Mouse (Mus musculus) adrenal gland, adult 2 months (tissue): Measurements from ENCODE around the gene Cyb5r3. TPM values are rescaled to one million over a fixed set of nuclear protein-coding genes. Genes with fewer than 3 reads are reported as not detected.
A peak's percentile ranks its signal among the peaks of the same experiment; 100 is the strongest.

Experiments used
- DNase-seq: peaks from one replicate; pipeline ENCODE4 v3.0.0; 2021
- long read RNA-seq: library from polyadenylated mRNA; stranded (forward); transcript quantifications from one replicate; pipeline ENCODE4 v2.0.0, GENCODE M21; 2021
- polyA plus RNA-seq: library from polyadenylated mRNA; depleted of rRNA; stranded (reverse); fragments of >200 nt; gene quantifications from 2 replicates; pipeline ENCODE4 v1.2.3, GENCODE M21; 2012; rRNA removed
- total RNA-seq, 2 experiments: library from RNA; stranded (reverse); gene quantifications; 2 replicates each; pipeline ENCODE4 v1.2.3; 2021

Gene Cyb5r3
- total RNA-seq (100 to 1,000 TPM; 310 to 426 TPM), polyA plus RNA-seq (461 and 645 TPM in 2 replicates)
- long read RNA-seq, transcript Cyb5r3-201 (9 exons, 2,422 nt): major isoform, 407 of 438 reads
- long read RNA-seq, transcript Cyb5r3-203 (9 exons, 1,982 nt): minor isoform, 6 of 438 reads
- long read RNA-seq, partial matches to known transcripts: 7 of 438 reads
- long read RNA-seq, other reads (novel, unspliced or antisense): 18 of 438 reads

DNA sequence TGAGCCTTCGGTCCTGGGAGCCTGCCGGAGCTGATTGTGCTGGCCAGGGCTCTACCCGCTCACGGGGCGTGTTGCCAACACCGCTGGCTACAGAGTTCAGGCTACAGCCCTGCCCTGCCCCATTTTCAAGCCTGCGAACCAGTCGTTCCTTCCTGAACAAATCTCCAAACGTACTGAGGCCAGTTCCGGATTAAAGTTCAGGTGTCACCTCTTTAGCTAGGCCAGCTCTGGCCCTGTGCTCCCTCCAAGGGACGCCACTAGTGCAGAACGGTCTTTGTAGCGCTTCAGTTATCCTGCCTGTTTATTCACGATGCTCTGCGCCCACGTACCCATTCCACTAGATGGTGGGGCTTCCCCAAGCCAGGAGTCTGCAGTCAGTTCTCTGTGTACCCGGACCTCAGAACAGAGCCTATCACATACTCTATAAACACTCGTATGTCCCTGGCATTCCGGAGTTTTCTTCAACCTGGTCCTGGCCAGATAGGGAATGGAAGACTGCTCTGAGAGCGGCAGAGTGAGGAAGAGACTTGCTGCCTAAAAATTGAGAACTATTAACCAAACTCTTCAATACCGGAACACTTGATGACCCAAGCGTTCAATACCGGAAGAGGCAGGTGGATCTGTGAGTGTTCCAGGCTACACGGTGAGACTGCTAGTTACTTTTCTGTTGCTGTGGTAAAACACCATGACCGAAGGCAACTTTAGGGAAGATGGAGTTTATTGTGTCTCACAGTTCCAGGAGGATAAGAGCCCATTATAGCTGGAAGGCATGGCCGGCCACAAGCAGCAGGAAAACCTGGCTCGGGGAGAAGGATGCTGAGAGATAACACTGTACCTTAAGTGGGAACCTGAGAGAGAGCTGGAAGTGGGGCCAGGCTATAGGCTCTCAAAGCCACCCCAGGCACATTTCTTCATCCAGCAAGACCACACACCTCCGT is at the start of gene Cyb5r3:
TSS of gene Cyb5r3 (minus strand) at position 101 of the 938 bp plus-strand sequence.
- DNase-seq: no peak

DNA sequence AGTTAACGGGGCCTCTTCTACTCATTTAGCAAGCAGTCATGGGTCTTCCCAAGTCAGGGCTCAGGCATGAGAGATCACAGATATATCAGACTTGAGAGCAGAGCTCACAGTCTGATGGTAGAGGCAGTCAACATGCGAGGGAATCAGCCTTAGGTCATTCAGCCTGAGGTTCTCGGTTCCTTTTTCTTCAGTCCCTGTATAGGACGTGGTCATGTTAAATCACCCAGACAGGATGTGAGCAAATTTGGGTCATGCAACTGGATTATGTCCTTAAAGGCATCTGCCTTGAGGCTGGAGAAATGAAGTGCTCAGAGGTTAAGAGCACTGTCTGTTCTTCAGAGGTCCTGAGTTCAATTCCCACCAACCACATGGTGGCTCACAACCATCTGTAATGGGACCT is 49.3 kb upstream of the Cyb5r3 start:
- no peak for DNase-seq

DNA sequence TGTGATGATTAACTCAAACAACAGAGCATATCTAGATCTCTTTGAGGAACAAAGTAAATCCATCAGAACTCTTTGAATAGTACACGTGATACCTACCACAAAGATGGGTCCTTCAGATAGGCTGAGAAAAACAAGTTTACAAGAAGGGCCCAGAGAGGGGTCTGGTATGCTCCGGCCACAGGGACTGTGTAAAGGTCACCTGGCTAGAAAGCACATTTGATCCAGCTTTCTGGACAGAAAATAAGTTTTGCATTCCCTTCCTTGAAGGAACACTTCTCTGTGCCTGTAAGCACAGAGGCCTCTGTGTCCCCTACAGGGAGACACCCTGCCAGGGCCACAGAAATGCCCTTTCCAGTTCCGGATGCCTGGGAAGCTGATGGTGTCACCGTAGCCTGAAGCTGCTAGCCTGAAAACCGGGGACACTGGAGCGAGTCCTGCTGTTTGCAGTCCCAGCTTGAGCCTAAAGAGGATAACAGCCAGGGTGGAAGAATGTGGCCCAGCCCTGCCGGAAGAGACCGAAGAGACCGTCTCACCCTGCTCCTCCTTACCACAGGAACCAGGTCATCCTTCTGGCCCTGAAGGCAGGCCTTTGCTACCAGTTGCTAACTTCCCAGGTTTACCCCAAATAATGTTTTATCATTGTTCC is 48.1 kb upstream of the Cyb5r3 start:
- no peak for DNase-seq

DNA sequence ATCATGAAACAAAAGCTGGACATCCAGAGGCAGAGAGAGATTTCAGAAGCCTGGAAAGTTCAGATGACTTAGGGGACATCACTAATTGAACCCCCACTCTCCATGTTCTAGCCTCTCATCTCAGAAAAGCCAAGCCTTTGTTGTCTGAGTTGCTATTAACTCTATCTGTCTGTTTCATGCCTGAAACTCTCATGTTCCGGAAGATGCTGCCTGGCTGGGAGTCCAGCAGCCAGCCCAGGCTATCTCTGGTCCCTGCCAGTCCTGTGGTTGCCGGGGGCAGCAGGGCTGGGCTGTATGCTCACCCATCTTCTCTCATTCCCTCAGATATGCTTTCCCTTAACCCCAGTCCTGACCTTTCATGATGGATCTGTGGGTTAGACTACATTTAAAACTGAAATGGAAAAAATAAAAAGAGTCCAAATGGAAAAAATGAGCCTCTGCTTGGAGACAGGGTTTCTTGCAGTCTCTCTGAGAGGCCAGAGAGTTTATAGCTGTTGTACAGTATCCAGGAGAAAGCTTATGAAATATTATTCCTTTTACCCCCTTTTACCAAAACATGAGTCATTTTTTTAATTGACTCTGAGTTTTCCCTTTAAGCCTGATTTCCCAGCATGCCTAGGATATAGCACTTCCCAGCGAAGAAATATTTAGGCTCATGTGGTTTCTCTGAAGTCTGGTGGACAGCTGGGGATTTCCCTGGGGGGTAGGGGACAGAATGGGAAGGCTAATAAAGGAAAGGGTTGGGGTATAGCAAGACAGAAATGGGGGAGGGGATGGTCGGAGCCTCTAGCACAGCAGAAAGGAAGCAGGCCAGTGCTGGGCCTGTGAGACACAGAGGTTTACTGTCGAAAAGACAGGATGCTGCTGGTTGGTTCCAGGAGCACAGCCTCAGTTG is 43.2 kb upstream of the Cyb5r3 start:
- no peak for DNase-seq

DNA sequence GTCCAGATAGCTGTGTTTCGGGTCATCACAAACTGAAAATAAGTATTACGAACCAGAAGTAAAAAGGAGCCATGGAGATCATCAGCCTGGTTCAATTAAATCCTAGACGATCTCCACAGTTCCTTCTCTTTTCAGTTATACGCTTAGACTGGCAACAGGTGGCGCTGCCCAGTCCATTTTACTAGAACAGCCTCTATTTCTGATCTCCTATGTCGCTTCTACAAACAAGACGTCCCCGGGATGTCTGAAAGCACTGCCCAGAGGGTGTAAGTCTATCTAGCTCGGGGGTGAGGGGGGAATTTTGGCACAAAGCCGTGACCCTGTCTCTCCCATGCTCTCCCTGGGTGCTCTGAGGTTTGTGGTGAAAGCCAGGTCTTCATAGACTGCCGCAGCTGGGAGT is 37.8 kb upstream of the Cyb5r3 start:
- peak; percentile 72 for DNase-seq

DNA sequence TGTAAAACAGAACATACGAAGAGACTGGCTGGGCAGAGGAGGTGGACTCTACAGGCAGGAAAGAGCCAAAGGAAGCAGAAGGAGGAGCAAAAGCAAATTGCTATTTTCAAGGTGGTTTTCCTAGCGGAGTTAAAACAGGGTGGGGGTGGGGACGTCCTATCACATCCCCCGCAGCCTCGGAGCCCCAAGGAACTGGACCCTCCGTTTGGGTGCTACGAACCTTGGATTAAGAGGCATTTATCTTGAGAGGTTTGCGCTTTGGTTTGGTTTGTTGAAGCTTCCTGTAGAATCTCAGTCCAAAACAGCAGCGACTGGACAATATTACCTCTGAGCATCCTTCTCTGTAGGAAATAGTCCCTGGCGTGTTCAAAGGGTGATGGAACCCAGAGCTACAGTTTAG is 37.3 kb upstream of the Cyb5r3 start:
- DNase-seq: no peak

DNA sequence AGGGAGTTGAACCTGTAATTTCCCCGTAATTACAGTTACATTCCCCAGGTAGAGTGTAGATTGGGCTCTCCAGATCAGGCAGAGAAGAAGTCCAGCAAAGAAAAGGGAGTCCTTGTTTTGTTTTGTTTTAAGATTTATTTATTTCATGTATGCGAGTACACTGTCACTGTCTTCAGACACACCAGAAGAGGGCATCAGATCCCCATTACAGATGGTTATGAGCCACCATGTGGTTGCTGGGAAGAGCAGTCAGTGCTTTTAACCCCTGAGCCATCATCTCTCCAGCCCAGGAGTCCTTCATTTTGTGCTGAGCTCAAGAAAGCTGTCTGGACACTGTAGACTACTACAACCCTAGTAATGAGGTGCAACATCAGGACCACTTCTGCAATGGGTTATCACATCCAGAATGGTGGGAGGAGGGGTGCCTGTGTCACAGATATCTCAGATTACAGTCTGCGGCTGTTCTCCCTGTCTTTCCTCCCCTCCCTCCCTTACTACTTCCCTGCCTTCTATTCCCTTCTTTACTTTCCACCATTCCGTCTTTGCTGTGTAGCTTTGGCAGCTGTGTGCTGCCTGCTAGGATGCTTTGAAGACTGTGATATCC is 36.8 kb upstream of the Cyb5r3 start:
- DNase-seq: no peak

DNA sequence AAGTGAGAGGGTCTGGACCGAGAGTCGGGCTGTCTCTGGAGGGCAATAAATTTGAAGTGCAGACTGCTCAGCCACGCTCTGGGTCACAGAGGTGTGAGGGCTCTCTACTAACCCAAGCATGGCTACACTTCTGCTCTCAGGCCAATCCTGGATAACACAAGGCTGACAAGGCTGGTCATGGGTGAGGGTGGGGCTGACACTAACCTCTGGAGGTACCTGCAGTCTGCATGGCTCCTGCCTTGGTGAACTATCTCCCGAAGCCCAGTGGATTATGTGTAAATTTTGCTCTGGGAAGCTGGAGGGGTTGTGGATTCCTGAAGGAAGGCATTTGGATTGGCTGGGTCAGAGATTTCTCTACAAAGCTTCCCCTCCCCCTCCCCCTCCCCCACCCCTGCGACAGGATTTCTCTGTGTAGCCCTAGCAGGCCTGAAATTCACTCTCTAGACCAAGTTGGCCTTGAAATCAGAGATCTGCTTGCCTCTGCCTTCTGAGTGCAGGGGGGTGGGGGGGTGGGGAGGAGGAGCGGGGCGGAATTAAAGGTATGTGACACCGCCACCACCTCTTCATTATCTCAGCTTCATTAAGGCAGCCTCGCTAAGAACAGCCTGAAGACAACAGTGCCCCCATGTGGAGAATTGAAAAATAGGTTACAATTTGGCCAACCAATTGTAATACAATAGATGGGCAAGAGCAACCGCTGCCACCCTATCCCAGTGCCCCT is 32.5 kb upstream of the Cyb5r3 start:
- peak; percentile 63 for DNase-seq

DNA sequence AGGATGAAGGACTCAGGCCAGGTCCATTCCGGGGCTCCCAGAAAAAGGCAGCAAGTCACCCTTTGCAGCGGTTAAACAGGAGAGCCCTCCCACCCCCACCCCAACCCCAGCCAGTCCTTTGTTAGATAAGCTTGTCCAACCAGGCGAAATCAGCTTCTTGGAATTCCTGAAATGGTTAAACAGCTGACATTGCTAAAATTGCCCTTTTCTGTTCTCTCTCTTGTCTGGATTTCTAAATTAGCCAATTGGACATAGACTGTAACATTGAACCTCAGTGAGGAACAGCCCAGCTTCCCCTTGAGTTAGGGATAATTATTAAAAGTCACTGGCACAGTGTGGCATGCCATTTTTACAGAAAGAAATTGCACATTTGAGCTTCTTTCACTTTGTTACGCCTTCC is 30.0 kb upstream of the Cyb5r3 start:
- no peak for DNase-seq

DNA sequence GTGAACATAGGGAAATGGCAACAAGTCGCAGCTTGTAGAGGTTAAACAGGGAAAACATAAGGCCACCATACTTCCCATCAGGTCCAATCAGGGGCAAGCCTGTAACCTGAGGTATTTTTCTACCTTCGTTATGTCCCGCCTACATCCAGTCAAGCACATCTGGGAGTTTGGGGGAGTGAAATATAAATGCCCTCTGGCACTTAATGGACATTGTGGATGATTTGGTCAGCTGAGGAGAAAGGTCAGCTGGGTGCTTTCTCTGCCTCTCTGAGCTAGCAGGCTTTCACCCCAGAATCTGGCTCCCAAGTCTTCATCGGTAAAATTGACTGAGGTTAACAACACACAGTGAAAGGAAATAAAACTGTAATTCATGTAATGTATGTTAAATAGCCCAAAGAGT is 21.0 kb upstream of the Cyb5r3 start:
- DNase-seq: no peak

DNA sequence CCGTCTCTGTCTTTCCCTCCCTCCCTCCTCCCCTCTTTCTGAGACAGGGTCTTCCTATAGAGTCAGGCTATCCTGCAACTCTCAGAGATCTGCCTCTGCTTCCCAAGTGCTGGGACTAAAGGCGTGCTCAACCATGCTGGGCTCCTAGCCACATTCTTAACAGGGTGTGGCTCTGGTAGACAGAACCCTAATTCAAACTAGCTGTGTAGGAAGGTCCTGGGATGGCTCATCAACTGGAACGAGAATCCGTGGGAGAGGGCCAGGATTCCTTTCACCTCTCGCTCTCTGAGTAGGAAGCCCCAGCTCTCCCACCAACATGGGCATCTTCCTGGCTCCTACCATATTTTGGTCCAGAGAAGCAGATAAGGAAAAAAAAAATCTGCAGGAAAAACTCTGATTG is 10.0 kb upstream of the Cyb5r3 start:
- DNase-seq: no peak

DNA sequence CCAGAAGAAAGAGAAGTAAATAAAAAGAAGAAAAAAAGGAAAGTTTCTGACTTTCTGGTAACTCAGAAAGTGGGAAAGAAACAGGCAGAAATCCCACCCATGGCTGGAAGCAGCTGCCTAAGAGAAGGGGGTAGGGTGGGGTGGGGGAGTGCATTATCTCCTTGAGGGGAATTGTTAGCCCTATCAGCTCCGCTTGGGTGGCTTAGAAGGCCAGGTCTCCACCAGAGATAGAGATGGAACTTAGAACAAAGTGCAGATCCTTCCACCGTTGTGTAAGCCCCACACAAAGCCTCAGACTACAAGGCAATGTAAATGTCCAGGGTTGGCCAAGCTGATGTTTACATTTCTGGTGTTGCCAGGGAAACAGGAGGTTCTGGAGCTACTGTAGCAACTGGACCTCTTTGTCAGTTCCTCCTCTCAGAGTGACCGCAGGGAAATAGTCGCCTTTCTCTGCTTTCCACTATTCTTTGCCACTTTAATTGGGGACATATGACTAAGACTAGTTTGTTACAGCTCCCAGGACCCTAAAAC is 9.5 kb upstream of the Cyb5r3 start:
- DNase-seq: no peak

DNA sequence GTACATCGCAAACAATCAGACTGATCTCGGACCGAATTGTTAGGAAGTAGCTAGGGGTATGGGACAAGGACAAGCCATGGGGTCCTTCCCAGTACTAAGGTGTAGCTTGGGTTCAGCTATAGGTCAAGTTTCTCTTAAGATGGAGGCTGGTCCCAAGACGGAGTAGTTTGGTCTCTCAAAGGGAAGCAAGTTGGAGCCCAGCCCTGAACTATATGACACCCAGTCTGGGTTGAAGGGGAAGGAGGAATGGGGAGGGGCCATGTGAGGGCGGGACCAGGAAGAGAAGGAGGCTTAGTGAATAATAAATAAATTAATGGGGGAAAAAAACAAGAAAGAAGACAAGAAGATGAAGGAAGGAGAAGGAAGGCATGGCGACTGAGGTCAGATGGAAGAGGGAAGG is 7.6 kb upstream of the Cyb5r3 start:
- no peak for DNase-seq

DNA sequence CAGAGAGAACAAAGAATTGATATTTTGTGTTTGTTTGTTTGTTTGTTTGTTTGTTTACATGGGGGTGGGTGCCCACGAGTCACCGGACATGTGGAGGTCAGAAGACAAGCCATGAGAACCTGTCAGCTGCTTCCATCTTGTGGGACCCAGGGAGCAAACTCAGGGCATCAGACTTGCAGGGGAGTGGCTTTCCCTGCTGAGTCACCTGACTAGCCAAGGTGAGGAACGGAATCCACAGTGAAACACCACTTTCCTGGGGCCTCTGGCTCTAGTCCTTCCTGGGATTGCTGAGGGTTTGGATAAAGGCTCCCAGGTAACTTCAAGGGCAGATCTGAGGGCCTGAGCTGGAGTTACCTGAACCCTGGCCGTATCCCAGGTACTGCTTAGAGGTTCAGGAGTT is 4.3 kb upstream of the Cyb5r3 start:
- DNase-seq: no peak

DNA sequence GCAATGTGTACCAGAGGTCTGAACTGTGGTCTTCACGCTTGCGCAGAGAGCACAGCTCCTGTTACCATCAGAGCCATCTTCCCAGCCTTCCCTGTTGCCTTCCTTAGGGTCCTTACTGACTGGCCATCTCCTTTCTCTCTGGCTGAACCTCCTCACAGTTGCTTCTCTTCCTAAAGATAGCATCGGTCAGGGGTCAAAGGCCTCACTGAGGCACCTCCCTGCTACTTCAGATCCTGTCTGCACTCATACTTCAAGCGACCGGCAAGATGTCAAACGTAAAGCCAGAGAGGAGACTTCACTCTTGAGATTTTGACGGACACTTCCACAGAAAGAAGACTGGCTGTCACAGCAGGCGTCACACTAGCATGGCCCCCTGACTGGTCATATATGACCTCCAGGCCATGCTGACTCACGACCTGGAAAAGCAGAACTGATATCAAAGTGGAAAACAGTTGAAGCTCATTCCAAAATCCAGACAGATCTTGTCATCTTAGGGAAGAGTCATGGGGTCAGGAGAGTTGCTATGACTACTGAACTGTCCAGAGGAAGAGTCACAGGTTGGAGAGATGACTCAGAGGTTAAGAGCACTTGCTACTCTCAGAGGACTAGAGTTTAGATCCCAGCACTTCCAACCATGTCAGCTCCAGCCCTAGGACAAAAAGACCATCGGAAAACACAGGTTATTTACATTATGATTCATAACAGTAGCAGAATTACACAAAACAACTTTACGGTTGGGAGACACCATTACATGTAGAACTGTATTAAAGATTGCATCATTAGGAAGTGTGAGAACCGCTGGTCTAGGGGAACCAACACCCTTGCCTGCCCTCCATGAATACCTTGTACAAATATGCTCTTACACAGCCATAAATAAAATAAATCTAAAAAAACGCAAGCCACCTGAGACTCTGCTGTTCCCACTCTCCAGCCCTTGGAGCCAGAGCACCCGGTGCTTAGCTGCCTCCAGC is 1.8 kb upstream of the Cyb5r3 start:
- peak; percentile 78 for DNase-seq

DNA sequence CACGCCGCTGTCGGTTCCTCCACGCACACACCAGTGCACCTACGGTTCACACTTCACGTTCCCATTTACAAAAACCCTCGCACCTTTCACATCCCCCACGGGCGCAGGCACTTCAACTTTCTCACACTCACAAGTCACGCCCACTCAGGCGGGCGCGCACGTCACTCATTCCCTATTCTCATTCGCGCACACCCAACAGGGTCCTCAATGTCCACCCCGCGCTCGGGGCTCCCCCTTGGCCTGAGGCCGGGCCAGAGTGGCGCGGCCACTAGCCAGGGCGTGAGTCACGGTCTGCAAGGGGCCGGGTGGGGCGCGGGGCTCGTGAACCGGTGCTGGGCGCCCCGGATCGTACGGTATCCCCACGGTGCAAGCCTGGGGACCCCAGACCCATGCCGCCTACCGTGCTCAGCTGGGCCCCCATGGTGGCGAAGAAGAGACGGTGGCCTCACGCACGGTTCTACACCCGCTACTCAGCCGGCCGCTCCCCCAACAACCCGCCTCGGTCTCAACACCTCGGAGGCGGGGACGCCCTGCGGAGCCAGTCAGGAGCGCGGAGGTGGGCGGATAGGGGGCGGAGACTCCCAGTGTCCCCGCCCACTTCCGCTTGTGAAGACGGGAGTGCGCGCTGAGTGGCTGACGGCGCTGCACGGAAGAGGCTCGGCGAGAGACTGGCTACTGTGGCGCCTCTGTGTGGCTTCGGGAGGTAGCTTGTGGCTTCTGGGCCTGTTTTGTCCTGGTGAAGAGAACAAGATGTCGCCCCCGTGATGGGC is 495 bp downstream of the Cyb5r3 start:
- peak; percentile 98 for DNase-seq

DNA sequence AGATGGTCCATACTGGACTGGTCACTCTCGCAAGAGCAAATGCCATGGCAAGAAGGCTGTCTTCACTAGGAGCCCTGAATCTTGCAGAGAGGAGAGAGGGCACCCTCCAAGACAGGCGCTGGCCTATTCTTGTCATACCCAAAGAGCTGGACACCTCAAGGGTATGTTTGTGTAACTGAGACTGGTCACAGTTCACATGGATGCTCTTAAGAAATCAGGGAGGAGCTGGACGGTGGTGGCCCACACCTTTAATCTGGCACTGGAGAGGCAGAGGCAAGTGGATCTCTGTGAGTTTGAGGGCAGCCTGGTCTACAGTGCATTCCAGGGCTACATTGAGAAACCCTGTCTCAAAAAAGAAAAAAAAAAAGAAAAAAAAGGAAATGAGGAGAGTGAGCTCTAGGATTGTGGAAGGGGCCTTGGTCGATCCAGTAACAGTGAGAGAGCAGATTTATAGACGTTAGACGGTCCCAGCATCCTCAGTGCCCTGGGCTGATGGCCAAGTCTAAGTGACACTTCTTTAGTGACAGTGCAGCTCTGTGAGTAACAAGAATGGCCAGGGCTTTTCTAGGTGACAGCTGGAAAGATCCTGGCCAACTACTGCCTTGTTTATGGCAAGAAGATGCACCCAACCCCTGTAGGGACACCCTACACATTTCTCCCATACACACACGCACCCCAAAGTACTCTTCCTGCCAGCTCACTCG is 1.3 kb downstream of the Cyb5r3 start:
- DNase-seq: peak; percentile 81
